Mouse (Mus musculus) activated CD4-positive, CD25-positive, alpha-beta regulatory T cell, adult 4 months (primary cell): ENCODE measurements around the gene Npm1. TPM values are rescaled to one million over a fixed set of nuclear protein-coding genes. Genes with fewer than 3 reads are reported as not detected.
A peak's percentile ranks its signal among the peaks of the same experiment; 100 is the strongest.

Experiments used
- ATAC-seq: one replicate; pipeline ENCODE4 v1.8.0; 2017
- polyA plus RNA-seq, 2 experiments: library from polyadenylated mRNA; unstranded; fragments of 100-300 nt; shearing (Covaris generic); gene quantifications; one replicate each; pipeline ENCODE4 v1.2.1; 2017

Npm1 gene
- 1,000 to 10,000 TPM; 1,545 to 1,596 TPM for polyA plus RNA-seq

GRCm38 (mm10) chr11:33162998-33163506 is at the start of gene Npm1:
Npm1 (minus strand) TSS chr11:33163206.
- ATAC-seq: peak; percentile 90

GRCm38 (mm10) chr11:33207411-33207810 is 44.4 kb upstream of the Npm1 start:
- no peak for ATAC-seq

DNA sequence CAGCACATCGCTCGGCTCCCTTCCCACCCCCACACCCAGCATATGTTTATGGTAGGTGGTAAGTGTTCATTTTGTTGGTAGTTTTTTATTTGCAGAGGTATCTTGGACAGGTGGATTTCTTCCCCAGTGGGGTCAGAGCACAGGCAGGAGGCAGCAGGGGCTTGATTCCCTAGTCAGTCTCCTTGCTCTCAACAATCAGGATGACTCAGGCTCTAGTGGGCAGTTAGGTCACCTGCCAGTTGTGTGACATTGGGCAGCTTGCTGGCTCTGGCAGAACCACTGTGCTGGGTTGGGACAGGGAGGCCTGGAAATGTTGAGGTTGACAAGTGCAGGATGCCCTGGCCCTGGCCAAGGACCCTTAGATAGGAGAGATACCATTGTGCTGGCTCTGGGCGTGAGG is 42.0 kb upstream of the Npm1 start:
- no peak for ATAC-seq

- no peak for ATAC-seq
Measured at GRCm38 (mm10) chr11:33204329-33204705, 41.3 kb upstream of the Npm1 start.

DNA sequence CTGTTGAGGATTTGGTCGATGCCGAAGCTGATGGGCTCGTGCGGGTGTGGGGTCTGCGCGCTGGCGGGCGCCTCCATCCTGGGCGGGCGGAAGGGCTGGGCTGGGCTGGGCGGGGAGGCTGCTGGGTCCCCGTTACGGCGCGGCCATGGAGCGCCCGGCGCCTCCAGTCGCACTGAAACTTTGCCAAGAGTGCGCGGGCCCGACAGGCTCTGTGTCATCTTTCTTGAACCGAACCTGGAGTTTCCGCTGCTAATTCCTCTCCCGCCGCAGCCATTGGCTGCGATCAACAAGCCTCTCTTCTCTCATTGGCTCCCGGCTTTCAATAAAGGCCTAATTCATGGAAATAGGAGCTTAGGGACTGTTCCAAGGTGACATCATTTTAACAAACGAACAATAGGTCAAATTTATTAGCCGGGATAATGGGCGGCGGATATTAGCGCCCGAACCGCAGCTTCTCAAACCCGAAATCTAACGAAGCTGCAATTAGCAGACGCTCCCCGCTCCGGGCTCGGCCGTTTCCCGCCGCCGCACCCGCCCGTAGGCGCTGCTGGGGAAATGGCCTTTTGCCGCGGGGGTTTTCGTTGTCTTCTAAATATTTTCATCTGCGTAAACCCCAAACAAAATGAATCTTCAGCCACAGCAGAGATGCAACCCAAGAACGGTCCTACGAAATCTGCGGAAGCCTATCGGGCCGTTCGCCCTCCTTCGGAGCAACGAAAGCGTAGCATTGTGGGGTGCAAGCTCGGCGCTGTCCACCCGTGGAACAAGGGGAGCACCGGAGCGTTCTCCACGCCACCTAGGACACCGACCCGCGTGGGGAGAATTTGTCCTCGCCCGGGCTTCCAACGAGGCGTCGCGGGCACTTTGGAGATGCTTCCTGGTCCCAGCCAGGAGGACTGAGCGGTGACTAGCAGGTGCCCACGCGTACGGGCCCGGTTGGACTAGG is 40.6 kb upstream of the Npm1 start, which contains the start of gene Tlx3:
Tlx3 (minus strand) TSS at position 207 of the 946 bp plus-strand sequence.
- no peak for ATAC-seq

- ATAC-seq: no peak
Measured at GRCm38 (mm10) chr11:33202972-33203371, 40.0 kb upstream of the Npm1 start.

GRCm38 (mm10) chr11:33202296-33202695 is 39.3 kb upstream of the Npm1 start:
- no peak for ATAC-seq

- no peak for ATAC-seq
Measured at GRCm38 (mm10) chr11:33201626-33202010, 38.6 kb upstream of the Npm1 start.

DNA sequence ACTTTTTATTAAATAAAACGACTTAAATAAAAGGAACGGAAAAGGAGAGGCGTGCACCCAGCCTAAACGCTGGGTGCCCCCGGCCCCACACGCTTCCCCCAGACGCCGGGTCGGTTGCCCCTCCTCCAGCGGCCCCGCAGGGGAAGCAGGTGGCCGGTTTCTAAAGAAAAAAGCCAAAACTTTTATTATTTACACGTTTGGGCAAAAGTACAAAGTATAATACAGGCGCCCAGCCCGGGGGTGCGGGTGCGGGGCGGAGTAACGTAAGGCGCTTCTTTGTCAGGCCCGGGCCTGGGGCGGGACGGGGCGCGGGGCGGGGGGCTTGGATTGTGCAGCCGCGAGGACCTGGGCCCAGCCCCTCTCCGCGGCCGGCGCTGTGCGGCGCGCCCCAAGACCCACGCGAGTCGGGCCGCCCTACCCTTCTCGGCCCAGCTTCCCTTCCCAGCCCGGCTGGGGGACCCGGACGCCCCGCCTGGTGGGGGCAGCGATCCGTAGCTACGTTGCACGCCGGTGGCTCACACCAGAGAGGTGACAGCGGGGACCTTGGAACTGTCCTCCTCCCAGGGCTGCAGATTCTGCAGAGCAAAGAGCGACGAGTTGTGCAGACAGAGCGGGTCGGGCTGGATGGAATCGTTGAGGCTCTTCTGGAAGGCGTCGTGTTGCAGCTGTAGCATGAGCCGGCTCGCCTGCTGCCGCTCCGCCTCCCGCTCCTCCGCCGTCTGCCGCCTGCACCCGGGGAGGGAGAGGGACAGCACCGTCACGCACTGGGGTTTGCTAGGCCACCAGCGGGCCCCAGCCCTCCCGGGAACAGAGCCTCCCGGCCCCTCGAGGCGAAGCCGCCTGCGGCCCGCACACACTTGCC is 38.0 kb upstream of the Npm1 start:
- ATAC-seq: no peak

- no peak for ATAC-seq
Measured at GRCm38 (mm10) chr11:33199906-33200763, 37.1 kb upstream of the Npm1 start.

DNA sequence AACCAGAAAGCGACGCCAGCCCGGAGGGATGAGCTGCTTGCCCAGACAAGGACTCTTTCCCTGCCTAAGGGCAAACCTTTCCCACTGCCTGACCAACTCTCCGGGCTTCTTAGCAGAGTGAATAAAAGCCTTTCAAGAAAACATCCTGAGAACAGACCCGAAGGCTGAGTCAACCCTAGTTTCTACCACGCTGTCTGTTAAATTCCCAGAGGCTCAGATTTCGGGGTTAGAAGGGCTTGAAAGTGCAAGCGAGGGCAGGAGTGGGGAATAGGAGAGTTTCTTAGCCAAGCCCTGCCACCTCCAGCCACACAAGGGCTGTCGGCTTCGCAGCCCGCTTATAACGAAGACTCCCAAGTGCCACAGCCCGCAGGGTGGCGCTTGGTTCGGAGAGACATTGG is 36.1 kb upstream of the Npm1 start:
- ATAC-seq: no peak

GRCm38 (mm10) chr11:33198351-33199116 is 35.5 kb upstream of the Npm1 start:
- no peak for ATAC-seq

GRCm38 (mm10) chr11:33197673-33198072 is 34.7 kb upstream of the Npm1 start:
- ATAC-seq: no peak

- no peak for ATAC-seq
Measured at GRCm38 (mm10) chr11:33197133-33197514, 34.1 kb upstream of the Npm1 start.

- ATAC-seq: no peak
Measured at GRCm38 (mm10) chr11:33196447-33197132, 33.6 kb upstream of the Npm1 start.

GRCm38 (mm10) chr11:33195531-33196446 is 32.8 kb upstream of the Npm1 start:
- no peak for ATAC-seq

DNA sequence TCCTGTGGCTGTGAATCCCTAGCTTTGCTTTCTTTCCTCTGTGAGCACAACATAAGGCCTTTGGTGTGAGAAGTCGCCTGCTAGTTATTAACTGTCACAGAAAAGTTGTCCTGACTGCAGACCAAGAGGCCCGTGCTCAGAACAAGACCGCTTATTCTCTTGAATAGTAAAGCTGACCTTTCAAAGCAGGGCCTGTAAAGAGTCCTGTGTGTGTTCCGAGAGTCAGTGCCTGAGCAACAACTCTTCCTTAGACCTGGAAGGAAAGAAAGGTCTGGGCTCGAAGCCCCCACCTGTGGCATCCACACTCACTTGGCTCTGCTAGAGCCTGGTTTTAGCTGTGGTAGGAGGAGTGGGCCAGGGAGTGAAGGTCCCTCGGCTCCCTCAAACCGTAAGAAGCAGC is 32.1 kb upstream of the Npm1 start:
- ATAC-seq: no peak

- ATAC-seq: no peak
Measured at GRCm38 (mm10) chr11:33193695-33194094, 30.7 kb upstream of the Npm1 start.

DNA sequence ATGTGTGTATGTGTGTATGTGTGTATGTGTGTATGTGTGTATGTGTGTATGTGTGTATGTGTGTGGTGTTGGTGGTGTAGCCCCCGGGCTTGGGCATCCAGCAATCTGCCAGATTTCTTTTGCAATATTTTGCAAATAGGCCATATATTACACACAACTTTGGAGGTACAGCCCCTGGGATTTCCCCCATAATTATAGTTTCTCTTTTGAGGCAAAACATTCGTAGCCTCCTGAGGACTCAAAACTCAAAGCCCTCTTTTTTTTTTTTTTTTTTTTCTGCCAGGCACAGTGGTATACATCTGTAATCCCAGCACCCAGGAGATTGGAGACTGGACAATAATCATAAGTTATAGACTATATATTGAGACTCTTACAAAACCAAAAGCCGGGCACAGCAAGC is 18.8 kb upstream of the Npm1 start:
- no peak for ATAC-seq

GRCm38 (mm10) chr11:33180701-33181116 is 17.7 kb upstream of the Npm1 start:
- ATAC-seq: no peak
